Mouse (Mus musculus): ENCODE data around the gene Sacm1l.

The Sacm1l gene

DNA sequence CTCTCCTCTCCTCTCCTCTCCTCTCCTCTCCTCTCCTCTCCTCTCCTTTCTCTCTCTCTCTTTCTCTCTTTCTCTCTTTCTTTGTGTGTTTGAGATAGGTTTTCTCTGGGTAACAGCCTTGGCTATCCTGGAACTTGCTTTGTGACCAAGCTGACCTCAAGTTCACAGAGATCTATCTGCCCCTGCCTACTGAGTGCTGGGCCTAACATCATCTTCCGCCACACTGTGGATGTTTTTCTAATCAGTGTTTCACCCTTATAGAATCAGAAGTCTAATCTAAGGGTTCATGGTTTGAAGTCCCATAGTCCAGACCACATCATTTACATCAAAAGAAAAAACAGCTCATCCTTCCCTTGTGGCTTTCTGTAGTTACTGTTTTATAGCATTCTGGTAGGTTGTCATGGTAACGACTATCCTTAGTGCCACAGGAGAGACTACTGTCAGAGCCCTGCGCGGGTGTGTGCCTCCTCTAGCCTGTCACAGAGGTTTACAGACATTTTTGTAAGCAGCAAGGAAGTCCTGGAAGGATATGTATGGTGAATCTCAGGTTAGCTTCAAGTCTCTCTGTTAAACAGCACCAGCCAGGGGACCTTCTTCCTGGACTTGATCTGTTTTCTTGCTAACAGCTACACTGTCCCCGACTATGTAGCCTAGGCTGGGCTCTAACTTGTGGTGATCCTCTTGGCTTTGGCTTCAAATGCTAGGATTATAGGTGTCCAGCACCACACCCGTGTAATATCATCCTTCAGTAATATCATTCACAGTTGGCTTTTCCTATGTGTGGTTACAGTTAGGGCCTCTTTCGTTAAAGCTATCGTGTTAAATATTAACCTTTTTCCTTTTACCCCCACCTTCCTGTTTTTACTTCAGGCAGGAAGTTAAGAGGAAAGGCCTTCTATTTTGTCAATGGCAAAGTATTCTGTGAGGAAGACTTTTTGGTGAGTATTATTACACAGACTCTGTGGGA lies 19.6 kb upstream of the Sacm1l start:
- DNase-seq (ENCODE audit: low spot score in 2 of 2): peak in 1 of 2 experiments; percentile 34

DNA sequence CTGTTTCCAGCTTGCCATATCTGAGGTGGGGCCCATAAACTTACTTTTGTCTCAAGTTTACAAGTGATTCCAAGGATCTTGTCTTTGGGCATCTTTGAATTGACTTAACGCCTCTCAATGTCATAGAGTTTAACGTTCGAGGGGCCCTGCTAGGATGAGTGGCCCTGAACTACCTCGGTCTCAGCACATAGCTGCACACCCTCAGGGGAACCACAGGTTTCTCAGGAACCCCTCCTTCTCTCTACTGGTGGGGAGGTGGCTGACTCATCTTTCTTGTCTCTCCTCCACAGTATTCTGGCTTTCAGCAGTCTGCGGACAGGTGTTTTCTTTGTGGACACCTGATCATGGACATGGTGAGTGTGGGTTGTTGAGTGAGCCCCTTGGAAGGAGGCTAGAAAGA lies 18.6 kb upstream of the Sacm1l start:
- DNase-seq (ENCODE audit: low spot score in 2 of 2): no peak

DNA sequence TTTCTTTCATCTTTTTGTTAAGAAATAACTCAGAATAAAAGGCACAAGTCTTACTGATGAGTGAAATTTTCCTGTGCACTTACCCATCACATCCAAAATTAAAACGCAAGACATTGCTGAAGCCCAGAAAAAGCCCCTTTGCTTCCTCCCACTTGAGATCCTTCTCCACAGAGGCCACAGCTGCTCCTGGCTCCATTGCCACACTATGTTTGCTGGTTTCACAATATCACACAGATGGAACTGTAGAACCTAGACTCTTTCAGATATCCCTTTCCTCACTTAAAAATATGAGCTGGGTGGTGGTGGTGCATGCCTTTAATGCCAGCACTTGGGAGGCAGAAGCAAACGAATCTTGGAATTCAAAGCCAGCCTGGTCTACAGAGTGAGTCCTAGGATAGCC lies 17.1 kb upstream of the Sacm1l start:
- no peak for DNase-seq (ENCODE audit: low spot score in 2 of 2)

DNA sequence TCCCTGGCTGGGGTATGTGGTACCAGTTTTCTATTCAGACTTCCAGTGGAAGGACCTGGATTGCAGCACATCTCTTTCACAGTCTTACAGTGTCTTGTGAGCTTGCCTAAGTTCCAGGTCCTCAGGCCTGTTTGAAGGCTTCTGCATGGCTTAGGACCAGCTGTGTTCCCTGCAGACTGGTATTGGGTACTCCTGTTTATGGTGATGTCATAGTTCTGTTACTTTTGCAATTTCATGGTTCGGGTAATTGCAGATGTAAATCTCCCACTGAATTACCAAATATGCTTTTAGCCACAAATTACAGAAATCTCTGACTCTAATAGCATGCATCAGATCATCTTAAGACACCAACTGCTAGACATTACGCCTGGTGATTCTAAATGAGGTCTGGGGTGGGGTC lies 14.5 kb upstream of the Sacm1l start:
- DNase-seq (ENCODE audit: low spot score in 2 of 2): no peak

DNA sequence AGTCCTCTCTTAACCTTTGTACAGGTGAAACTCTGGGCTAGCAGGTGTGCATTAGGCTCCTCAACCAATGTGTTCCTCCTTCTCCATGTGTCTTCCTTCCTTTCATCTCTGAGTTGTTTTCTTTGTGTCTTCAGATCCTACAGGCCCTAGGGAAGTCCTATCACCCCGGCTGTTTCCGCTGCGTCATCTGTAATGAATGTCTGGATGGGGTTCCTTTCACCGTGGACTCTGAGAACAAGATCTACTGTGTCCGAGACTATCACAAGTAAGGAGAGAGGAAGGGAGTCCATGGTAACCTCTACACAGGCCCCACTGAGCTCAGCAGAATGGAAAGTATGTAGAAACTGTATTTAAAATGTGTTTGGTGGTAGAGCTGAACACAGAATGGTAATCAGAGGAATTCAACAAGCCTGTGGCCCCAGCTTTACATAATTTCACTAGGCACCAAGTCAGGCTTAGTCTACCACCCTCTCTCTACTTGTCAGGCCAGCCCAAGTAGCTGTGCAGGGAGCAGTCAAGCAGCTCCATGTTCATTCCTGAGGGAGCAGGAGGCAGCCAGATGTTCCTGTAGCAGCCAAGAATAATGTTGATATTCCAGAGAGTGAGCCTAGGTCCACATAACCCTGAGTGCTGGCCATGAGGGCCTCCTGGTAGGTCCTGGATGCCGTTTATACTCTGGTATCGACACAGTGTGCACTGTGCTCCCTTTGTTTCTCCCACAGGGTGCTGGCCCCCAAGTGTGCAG lies 12.7 kb upstream of the Sacm1l start:
- DNase-seq (ENCODE audit: low spot score in 2 of 2): no peak

DNA sequence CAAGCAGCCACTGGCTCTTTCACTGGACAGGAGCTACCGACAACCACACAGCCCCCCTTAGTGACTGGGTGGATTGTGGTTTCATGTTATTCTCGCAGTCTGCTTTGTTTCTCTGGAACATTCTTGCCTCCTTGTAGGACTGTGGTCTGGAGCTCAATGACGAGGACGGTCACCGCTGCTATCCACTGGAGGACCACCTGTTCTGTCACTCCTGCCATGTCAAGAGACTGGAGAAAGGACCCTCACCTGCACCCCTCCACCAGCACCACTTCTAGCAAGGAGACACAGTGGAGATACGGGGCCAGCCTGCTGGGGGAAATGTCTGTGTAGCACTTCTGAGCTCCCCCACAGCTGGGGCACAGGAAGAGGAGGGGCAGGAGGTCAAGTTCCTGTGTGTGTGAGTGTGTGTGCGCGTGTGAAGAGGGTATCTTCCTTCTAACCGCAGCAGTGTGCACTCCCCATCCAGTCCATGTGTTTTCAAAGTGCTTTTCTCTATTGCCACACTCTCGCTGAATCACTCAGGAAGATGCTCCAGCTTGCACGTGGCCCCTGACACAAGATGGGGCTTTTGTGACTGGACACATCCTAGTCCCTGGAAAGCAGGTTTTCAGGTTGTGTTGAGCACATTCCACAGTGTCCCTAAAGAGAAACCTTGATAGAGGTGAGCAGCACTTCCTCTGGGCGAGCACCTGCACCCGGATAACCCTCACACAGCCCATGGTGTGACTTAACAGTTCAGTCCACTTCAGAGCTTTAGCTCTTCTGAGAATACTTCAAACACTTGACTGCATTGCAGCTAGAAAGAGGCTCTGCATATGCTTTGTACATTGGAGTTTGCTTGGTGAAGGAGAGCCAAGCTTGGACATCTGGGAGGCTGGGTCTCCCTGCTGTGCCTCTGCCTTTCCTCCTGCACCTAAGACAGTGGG lies 10.3 kb upstream of the Sacm1l start:
- peak in 1 of 2 experiments; percentile 59 for DNase-seq (ENCODE audit: low spot score in 2 of 2)

DNA sequence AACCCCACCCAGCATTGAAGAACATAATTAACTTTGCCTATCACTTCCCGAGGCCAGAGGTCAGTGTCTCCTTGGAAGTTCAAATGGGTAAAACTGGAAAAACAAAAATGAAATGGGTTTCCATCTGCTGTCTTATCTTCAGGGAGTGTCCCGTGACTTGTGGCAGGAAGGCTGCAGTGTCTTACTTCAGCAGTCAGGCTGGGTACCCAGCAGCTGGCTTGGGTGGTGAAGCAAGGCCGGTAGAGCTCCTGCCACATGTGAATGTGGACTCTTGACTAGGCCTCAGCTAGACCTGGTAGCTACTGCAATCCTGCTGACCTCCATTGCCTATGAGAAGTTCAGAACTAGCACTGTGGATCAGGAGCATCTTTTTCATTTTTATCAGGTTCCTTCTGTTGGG lies 8.8 kb upstream of the Sacm1l start:
- DNase-seq (ENCODE audit: low spot score in 2 of 2): no peak

DNA sequence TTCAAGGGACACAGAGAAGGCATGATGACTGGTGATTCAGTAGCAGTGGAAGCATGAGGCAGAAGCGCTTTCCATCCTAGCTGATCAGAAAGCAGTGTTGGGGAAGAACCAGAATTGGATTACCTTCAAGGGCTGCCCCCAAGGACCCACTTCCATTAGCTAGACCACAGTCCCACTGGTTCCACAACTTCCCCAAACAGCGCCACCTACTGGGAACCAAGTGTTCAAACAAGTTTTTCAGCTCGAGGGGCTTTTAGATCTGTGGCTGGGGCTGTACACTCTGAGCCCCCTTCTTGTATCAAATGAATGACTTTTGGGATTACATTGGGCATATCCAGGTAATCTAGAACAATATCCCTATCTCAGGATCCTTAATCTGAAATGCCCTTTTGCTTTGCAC lies 5.9 kb upstream of the Sacm1l start:
- DNase-seq (ENCODE audit: low spot score in 2 of 2): peak; percentile 55 to 76

DNA sequence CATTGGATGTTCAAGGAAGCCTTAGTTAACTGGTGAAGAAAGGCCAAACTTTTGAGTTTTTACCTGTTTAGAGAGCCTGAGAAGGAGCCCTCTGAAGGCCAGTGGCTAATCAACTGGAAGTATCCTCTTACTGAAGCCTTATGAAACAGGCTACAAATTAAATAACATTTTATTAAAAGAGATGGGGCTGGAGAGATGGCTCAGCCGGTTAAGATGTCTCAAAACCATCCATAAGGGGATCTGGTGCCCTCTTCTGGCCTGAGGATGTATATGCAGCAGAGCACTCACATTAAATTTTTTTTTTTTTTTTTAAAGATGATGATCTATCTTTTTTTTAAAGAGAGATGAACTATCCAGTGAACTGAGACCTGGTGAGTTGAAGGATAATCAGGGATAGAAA lies 4.5 kb upstream of the Sacm1l start:
- DNase-seq (ENCODE audit: low spot score in 2 of 2): peak; percentile 53 to 83

DNA sequence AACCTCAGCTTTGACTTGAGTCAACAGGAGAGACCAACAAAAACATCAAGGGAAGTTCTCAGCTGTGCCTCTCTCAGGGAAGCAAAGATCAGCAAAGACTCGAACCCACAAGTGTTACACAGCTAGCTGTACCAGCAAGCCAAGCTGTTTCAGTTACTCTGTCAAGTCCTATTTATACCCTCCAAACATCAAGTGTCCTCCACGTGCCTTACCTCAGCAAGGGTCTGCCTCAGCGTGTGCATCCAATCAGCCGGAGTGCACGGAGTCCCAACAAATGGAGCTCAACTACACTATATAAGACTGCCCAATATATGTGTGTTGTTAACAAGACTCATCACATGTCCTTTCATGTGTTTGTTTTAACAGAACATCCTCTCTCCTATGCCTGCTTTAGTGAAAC lies 3.1 kb upstream of the Sacm1l start:
- no peak for DNase-seq (ENCODE audit: low spot score in 2 of 2)

DNA sequence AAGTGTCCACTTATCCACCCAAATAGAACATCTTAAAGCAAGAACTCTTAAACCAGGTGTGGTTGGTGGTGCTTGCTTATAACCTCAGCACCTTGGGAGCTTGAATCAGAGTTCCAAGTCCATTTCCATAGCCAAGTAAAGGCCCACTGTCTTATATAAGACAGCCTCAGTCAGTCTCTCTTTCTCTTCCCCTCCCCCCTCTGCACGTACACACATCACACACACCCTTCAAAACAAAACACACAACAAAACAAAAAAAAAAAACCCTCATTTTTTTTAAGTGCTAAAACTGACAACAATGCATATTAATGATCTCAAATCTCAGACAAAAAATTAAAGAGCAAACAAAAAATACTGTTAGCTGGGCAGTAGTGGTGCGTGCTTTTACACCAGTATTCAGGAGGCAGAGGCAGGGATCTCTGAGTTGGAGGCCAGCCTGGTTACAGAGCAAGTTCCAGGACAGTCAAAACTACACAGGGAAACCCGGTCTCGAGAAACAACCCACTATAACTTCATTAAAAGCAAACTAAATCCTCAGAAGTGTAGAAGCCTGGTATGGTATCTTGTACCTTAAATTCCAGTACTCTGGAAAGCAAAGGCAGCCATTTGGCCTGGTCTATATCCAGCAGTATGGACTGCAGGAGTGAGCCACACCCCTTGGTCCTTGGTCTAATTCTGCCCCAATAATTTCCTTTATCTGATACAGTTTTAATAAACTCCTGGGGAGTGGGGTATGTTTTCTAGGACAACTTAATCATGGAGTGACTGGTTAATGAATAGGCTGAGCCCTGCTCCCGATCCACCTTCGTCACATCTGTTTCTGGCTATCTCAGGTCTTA lies 1.3 kb upstream of the Sacm1l start:
- no peak for DNase-seq (ENCODE audit: low spot score in 2 of 2)

DNA sequence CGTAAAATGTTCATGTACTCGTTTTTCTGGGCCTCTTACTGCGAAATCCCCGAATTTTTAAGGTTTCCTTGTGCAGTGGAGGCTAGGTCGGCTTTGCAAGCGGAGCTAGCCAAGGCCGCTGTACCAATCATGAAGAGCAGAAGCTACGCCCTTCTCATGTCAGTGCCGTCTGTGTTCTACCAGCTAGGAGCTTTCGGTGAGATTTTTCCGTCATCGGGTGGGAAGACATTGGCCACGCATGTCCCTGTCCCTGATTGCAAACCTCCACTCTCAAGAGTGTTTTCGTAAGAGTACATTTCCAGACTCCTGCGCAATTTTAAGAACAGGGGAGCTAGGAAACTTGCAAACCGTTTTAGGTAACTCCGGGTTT lies 648 bp upstream of the Sacm1l start:
- peak; percentile 61 to 66 for DNase-seq (ENCODE audit: low spot score in 2 of 2)

DNA sequence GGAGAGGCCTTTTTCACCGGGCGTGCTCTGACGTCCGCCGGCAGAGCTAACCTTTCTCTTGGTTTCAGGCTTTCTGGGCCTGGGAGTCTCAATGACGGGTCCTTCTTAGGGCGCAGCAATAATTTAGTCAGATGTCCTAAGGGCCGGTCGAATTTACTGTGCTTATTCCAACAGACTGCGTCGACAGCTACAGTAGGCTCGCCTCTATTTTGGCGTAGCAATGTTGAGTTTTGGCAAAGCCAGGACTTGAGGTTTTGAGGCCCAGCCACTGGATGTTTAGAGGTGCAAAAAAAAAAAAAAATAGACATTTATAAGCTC lies 558 bp downstream of the Sacm1l start:
- DNase-seq (ENCODE audit: low spot score in 2 of 2): no peak

DNA sequence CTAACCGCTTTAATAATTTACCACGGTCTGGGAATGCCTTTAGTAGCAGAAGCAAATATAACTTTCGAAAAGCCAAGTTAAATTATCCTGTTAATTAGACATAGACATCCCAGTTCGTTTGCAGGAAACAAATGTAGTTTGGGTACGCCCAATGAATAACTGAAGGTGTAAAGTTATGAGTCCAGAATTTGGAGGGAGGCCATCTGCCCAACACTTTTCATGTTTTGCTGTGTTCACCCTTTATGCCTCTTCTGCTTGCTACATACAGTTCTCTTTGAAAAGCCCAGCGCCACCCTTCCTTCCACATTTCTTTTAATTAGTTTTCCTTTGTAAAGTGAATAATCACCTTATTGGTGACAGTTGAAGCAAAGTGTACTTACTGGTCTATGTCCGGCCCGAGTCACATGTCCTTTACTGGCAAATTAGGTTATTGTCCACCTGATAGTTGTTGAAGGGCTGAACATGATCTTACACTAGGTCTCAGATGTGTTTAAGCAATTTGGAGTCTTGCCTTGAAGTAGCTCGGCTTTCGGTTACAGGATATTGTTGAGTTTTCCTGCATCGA lies 1.1 kb downstream of the Sacm1l start:
- DNase-seq (ENCODE audit: low spot score in 2 of 2): no peak

DNA sequence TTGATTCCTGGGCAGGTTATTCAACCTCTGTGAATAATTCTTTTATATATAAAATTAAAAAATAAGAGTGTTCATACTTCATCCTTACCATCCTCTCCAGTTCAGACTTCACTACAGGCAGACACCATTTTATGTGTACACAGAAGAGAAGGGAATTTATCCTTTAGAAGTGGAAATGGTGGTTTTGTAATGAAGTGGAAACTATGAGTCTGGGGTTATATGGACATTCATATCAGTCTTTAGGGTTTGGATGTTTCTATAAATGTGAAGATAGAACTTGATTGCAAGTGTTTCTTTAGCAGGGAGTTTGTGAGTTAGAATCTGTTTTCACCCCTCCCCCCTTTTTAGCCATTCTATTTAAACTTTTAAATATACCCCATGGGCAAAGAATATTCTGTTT lies 1.7 kb downstream of the Sacm1l start:
- DNase-seq (ENCODE audit: low spot score in 2 of 2): no peak

DNA sequence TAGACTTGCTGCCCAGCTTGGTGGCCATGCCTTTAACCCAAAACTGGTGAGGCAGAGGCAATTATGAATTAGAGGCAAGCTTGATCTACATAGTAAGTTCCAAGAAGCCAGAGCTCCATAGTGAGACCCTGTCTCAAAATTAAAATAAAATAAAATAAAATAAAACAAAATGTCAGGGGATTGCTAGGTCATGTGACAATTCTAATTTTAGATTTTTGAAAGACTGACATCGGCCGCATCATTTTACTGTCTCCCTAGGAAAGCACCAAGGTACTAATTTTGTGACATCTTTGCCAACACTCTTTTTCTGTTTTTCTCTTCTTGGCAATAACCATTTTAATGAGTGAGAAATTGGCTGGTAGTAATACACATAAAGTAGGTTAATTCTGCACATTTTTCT lies 7.1 kb downstream of the Sacm1l start:
- DNase-seq (ENCODE audit: low spot score in 2 of 2): no peak

DNA sequence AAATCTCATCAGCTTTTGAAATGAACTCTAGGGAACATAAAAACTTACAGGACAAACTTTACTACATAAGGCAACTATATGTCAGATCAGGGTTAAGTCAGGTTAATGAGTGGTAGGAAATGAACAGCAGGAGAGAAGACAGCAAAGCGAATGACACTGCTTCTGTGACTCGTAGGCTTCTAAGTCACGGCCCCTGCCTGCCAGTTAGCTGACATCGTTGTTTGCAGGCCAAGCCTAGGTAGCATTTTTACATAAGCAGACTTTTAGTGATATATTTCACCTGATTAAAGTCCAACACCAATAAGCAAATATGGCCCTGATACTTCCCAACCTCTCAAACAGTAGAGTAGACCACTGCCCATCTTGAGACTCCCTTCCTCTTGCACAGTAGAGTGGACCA lies 8.6 kb downstream of the Sacm1l start:
- DNase-seq (ENCODE audit: low spot score in 2 of 2): no peak

DNA sequence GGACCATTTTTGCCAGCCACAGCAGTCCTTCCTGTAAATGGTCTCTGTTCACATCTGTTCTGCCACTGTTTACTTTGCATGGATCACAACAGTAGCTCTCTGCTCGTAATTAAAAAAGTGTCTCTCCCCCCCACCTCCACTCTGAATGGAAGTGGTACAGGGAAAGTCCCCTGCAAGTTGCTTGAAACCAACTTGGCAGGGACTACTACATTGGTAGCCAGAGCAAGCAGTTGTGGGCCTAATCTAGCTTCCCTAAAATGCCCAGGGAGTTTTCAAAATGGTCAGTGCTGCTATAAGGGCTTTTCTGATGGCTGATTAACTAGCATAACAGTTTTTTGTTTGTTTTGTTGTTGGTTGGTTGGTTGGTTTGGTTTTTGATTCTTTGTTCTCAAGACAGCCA lies 9.5 kb downstream of the Sacm1l start:
- no peak for DNase-seq (ENCODE audit: low spot score in 2 of 2)

DNA sequence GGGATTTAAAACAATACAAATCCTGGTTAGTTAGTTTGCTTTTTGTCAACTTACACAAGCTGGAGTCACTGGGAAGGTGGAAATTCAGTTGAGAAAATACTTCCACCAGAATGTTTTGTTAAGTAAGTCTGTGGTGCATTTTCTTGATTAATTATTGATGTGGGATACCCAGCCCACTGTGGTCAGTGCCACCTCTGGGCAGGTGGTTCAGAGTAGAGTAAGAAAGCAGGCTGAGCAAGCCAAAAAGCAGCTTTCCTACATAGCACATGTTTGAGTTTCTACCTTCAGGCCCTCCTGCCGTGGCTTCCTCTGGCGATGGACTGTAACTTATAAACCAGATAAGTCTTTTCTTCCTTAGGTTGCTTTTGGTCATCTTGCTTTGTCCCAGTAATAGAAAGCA lies 10.3 kb downstream of the Sacm1l start:
- no peak for DNase-seq (ENCODE audit: low spot score in 2 of 2)

DNA sequence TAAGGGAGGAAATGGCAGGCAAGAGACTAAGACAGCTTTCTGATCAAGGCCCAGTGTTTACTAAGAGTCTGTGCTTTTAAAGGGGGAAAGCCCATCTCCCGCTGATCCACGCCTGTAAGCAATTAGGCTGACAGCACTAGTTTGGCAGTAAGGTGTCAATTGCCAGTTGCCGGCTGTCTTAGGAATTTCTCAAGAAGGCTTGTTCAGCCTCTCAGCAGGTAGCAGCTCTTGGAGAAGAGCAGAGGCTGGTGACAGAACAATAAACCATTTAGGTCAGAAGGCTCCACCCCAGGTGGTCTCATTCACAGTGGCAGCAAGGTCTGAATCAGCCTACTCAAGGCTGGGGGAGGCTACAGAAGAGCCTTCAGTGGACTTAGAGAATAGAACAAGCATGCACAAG lies 25.0 kb downstream of the Sacm1l start:
- no peak for DNase-seq (ENCODE audit: low spot score in 2 of 2)
